Mouse (Mus musculus) heart, adult 18-20 months (tissue): ENCODE measurements around the gene Bcor. TPM values are rescaled to one million over a fixed set of nuclear protein-coding genes. Genes with fewer than 3 reads are reported as not detected.

Experiments used
- DNase-seq, 2 experiments: peaks; one replicate each; pipeline ENCODE4 v3.0.0; 2021 to 2022; ENCODE audit warnings: mixed read lengths in 1 of 2
- total RNA-seq, 2 experiments: library from RNA; stranded (reverse); gene quantifications; 2 replicates each; pipeline ENCODE4 v1.2.3; 2021

The Bcor gene
- total RNA-seq, 2 experiments from 2014 or later: 16.7 to 20.5 TPM

DNA sequence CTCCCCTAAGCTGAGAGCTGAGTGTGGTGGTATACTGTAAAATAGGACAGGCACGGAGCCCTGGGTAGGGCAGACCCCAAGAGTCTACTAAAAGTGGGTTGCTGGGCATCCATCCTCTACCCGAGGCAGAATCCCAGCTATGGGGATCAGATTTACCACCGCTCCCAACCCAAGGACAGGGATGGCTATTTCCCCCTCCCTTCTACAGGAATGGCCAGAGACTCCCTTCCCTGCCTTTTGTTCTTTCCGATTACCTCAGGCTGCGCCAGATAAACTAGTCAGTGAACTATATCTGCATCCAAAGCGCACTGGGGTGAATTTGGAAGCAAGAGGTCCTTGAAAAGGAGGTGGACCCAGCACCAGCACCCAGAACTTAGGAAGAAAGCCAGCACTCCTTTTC is 93.1 kb downstream of the Bcor start:
- no peak for DNase-seq

DNA sequence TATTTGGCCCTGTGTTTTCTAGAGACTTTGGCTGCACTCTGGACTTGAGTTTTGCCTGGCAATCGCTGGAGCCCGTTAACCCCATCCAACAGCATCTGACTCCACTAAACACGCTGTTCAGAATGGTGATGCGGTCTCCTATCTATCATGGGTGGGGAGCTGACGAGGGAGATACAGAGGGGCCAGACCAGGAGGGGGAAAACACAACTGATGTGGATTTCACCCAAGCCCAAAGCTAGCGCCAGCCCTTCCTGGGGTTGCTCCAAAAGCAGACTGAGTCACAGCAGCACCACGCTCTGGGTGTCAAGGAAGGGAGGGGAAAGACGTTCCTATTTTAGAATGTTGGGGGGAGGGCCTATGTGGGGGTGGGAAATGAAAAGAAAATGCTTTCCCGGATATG is 94.4 kb downstream of the Bcor start:
- DNase-seq: peak in 1 of 2 experiments; percentile 49

DNA sequence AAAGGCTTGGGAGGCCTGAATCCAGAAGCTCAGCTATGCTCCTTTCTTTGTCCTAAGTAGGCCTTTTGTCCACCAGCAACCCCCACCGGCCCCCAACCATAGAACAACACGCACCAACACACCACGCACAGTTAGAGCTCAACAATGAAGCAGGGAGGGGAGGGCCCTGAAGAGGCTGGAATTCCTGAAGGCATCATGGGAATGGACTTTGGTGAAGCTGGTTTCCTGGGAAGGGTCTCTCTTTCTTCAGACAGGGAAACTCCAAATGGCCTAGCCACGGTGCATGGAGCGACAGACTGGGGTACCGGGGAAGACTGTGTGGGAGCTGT is 97.3 kb downstream of the Bcor start:
- no peak for DNase-seq

DNA sequence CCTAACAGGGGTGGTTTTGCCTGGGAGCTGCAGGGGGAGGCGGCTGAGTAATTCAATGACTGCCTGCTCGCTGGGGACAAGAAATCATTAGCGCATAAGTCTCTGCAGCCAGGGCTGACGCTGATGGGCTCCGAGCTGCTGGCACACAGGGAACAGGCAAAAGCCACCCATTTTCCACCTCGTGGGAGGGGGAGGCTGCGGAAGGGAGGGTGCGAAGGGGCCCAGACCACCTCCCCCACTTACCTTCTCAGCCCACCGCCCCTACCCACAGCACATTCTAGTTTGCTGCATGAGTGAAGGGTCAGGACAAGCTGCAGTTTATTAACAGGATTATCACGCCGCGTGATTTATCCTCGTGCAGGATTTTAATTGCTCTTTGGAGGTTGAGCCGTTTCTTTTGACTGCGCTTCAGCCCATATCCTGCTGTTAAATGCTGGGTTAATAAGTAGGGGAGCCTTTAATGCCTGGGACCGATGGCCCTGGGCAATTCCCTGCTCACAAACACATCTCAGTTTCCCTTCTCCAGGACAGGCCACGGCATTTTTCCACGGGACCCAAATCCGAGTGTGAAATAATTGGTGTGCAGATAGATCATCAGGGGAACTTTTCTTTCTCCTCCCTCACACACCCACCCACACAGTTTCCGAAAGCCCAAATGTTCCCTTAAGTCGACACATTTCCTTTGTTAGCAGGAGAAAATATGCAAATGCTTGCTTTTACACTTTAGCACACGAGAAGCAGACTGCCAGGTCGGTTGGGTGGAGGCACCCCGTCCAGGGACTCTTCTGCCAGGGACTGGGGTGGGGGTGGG is 97.8 kb downstream of the Bcor start:
- DNase-seq: no peak

DNA sequence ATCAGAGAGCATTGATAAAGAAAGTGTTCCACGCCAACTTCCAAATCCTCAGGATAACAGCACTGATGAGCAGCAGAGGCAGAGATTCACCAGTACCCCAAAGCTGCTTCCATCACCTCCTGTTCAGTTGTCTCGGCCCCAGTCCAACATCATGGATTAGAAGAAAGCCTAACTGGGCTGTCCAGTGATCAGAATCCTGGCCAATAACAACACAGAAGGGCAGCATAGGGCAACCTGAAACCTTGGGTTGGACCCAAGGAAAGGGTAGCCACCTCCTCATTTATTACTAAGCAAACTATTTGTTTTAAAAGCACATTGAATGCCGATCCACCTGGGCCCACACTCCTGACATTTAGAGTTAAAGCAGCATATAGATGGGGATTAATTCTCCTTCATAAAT is 99.3 kb downstream of the Bcor start:
- DNase-seq: no peak

DNA sequence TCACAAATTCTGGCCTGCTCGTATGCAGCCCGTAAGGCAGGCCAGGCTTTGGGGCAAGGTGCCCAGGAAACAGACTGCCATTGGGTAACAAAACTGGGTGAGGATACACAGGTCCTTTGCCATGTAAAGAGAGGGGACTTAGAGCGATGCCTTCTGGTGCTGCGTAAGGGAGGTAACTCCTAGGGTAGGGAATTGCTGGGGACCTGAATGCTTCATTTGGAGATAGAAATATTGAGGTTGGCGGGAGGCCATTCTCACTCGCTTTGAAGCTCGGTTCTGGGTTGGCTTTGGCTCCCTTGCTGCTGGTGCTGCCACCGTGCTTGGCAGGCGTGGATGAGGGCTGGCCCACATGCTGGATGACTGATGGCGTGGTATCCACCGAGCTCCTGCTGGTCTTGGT is 102.9 kb downstream of the Bcor start:
- no peak for DNase-seq

DNA sequence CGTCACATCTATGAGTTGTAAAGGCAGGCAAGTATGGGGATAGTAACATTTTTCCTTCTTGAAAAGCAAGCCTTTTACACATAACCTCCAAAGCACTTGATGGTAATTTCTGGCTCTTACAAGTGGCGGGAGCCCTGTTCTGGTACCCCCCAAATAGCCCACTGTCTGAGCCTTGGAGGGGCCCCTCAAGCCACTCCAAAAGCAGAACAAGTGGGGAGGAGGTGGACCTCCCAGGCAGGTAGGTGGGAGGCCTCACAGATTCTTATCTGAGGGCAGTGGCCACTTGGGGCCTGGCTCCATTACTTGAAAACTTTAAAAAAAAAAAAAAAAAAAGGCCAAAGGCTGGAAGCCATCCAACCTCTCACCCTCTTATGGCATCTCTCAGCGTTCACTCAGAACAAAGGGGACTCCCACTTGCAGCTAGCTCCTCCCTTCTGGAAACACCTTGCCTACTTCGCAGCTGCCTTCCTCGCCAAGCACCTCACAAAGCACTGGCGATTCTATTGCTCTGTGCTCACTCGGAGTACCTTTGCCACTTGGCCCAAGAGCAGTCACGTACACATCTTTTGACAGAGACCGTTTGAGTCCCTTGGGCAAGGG is 106.7 kb downstream of the Bcor start:
- no peak for DNase-seq

DNA sequence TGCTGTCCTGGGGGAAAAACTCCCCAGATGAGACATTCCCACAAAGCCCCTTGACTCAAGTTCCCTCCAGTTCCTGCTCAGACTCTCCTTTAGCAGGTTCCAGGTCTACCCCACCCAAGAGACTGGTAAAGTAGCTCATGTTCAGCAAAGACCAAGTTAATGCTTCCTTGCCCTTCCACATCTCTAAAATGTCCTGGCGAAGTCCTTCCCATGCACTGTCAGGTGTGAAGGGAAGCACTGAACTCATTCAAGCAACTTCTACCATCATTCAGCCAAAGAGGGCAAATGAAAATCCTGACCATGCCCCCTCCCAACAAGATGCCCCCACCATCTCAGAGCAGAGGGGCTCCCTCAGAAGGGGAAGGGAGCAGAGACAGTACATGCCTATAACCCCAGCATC is 107.5 kb downstream of the Bcor start:
- DNase-seq: no peak

DNA sequence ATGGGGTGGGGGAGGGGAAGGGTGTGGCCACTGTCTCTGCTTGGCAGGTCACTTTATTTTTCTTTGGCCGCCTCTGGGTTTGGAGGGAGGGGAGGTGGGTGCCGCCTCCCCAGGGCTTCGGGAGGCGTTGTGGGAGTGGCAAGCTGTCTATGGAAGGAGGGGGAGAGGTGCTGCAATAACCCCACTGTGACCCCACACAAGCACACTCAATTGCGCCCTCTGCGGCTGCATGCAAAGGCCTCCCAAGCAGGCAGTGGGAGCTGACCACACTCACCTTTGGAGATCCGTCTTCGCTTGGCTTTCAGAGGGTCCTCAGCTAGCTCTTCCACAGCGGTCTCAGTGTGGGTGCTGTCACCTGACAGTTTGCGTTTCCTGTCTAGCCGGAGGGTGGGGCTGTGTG is 111.4 kb downstream of the Bcor start:
- no peak for DNase-seq

DNA sequence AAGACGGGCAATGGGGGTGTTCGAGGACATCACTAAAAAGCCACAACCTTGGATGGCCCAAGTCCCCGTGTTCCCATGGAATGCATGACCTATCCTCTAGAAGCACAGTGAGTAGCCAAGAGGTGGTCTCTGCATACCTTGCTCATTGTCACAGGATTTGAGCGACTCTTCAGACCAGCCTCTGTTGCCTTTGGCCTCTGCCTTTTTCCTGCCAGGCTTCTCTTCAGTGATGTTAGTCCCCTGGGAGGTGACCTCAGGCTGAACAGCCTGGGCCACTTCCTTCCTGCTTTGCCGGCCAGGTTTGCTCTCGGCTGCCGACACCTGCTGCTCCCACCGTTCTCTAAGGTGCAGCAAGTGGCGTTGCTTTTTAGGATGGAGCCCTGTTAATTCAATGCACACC is 112.0 kb downstream of the Bcor start:
- DNase-seq: no peak

DNA sequence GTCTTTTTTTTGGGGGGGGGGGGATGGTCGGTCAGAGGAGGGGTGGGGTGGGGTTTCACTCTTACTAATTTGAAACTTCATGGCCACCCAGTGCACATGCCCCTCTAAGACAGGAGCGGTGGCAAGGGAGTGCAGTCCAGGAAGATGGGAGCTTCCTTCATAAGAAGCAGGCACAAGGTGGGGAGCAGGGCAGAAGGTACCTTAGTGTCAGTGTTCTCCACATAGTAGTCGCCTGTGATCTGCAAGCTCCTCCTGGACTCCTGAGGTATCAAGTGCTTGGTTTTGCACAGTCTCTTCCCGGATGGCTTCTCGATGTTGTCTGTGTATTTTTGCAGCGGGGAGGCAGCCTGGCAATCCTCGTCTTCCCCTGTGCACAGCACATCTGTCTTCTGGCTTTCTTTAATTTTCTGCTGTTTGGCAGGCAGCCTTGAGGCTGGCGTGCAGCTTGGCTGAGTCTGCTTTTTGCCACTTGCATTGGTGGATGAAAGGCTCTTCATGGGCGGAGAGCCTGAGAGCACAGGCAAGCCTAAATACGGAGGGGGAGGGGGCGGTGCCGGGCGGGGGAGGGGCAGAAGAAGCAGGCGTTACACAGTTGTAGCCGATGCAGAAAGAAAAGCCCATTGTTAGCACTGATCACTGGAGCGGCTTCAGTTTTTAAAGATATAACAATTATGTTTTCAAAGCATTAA is 112.8 kb downstream of the Bcor start:
- no peak for DNase-seq

DNA sequence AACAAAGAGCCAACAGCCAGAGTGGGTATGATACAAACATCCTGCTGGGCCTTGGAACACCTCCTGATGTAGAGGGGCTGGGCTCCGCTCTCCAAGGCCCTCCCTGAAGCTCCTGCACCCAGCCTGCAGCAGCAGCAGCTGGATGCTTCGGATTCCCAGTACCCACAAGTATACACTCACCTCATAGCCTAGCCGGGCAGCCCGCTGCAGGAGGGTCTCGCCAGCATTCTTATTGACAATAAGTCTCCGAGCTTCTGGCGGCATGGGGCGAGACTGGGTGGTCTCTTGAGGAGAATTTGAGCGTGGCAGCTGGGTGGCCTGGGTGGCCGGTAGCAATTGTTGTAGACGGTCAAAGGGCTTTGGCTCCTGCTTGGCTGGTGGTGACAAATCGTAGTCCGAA is 113.5 kb downstream of the Bcor start:
- no peak for DNase-seq

DNA sequence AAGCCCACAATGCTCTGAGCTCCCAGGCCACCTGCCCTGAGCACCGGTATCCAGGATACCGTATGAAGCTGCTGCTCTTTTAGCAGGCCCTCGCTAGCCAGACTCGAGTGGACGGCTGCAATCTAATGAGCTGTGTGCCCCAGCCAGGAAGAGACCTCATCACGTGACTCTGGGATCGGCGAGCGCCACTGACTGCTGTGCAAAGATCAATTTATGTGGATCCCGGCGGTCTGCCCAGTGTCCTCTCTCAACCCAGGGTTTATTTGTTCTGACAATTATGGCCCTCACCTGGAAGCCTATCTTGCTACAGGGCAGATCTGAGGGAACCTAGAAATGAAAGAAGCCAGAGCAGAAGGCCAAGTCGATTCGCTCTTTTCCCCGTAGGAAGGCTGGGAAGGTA is 116.8 kb downstream of the Bcor start:
- DNase-seq: no peak

DNA sequence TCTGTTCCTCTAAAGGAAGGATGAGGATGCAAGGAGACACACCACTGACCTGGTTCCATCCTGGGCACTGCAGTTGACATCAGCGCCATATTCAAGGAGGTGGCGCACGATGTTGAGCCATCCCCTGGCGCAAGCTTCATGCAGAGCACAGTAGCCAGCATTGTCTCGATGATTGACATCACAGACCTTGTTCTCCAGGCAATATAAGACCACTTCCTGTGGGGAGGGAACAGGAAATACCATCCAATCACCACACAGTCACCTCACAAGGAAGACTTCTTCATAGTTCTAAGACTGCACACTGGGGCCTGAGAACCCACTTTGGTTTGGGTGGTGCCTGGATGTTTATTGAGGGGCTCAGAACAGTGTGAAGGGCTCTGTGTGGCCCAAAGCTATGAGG is 118.7 kb downstream of the Bcor start:
- no peak for DNase-seq

DNA sequence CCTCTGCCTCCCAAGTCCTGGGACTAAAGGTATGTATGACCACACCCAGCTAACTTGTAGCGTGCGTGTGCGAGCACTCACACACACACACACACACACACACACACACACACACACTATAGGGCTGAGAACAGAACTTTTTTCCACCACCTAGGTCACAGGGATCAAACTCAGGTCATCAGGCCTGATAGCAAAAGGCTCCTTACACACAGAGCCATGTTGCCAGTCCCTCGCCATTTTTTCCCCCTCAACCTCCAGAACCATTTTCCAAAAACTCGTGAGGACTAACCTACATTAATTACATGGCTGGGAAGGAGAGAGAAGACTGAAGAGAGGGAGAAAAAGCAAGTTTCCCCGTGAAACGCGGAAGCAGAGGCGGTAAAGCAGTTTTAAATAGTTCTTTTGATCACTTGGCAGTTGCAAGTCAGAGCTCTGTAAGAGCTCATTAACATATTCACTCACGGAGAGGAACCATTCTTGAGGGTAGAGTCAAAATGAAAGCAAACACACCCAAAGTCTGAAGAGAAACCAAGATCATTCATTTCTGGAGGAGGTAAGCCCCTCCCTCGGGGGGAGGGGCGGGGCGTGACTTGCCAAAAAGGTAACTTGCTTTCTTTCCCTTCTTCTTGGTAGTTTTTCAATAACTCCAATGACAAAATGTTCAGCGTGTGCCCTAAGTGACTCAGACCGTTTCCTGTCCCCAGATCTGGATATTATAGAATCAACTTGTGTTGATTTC is 145.3 kb downstream of the Bcor start:
- no peak for DNase-seq

DNA sequence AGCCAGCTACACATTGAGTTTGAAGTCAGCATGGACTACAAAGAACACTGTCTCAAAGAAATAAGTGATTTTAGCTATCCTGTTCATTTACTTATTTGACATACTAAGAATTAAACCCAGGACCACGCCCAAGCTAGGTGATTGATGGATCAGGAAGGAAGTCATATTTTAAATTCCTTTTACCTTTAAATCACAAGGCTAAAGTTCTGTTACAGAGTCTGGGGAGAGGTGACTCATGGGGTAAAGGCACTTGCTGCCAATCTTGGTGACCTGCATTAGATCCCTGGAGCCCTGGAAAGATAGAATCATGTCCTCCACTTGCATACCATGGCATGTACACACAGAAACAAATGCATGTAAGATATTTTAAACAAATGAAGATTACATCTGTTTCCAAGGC is 149.5 kb downstream of the Bcor start:
- DNase-seq: no peak

DNA sequence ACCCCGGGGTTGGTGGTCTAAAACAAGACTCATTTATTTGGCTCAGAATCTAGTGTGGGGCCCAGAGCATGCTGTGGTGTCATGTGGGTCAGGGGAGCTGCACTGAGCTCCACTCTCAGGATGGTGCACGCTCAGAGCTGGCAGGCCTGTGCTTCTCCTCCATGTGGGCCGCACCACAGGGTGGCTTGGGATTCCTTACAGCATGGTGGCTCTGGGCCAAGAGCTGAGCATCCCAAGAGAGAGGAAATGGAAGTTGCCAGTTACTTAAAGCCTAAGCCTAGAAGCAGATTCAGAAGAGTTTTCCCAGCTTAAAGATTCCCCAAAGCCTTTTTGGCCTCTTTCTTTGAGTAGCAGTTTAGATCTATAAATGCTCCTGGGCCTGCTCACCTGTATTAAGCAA is 151.1 kb downstream of the Bcor start:
- no peak for DNase-seq

DNA sequence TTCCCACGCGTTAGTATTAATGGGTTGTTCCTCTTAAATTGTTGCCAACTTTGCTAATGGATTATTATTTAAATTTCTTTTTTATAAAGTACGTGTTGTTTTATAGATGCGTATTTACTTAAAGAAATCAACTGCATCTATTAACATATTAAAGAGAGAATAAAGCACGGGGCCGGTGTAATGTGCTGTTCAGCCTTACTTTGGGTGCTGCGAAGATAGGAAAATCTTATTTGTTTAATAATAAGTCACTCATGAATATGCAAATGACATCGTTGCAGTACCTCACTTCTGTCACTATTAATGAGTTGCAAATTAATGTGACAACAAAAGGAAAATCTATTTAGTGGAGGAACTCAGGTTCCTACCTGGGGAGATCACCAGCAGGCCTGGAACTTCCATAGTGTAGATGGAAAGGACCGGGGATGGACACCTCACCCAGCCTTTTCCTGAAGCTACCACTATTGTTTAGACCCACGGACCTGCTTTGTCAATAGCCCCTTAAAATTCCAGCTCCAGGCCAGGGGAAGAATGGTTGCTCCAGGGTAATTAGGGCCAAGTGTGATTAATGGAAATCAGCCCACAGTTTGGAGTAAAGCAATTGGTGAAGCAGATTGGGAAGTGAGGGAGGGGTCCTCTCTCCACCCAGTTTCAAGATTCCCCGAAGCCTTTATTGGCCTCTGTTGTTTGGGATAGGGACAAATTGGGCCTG is 152.2 kb downstream of the Bcor start:
- no peak for DNase-seq

DNA sequence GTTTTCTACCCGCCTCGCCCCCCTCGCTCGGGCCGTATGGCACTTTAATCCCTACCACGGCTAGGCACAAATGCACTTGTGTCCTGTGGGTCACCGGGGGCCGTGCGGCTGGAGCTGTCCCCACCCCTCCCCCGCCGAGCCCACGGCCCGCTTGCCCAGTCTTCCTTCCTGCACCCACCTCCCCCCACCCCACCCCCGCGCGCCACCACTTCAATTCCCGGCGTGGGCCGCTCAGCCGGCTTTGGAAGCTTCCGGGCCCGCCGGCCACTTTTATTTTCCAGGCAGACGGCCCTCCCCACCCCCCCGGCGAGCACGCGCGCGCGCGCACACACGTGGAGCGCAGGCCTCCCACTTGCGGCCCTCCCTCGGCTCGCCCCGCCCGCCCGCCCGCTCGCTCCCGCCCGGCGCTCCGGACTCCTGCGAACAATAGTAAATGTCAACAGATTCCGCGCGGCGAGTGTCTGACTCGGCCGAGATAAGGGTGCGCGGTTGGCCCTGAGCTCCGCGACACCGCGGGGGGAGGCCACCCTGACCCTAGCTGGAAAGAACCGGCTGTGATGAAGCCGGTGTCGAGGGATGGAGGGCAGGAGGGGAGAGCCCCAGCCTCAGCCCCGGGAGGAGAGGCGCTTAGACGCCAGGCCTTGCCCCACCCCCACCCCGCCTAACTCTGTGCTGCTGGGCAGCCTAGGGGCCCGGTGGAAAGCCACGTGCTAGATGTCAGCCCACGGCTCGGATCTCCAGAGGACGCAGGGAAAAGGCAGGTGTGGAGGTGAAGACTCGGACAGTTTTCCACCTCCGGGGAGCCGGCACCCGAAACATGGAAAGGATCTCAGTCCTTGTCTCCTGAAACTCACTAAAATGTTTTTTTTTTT is 153.0 kb downstream of the Bcor start:
- peak; percentile 76 to 79 for DNase-seq

DNA sequence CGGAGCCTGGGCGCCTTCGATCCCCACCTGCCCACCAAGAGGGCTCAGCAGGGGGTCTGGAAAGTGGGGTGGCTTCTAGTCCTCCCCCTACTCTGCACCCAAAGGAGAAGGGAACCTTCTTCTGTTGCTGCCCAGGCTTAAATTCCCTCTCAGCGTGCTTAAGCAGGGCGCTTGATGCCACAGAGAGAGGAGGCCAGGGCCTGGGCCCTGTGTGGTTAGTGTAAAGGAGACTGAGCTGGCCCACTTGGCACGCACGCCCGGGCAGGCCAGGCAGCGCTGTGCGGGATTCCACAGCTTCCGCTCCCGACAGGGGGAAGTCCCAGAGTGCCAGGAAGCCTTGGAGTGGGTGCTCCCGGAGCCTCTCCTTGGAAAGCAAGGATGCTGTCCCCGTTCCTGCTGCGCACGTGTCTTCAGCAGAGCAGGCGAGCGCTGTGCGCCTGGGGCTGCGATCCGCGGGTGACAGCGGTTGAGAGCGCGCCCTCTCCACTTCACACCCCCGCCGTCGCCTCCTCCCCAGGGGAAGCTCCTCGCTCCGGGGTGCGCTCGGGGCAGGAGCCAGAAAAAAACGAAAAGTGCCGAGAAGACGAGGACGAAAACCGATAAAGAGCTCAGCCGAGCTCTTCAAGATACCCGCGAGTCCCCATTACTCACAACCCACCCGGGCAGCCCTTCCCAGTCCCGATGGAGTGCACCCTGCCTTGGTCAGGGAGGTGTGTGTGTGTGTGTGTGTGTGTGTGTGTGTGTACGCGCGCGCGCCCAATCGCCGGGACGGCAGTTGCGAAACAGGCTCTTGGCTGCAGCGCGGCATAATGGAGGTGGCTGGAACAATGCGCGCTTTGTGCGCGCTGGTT is 153.9 kb downstream of the Bcor start:
- DNase-seq: peak; percentile 81 to 85
